Mouse (Mus musculus) natural killer cell, adult 2 months (primary cell): ENCODE data around the gene Mettl21c.
"Not testable (repeated sequence)": the region's sequence is repeated elsewhere in the genome, so short reads cannot be mapped to it uniquely, and the experiment has no call there.

Experiments used
- DNase-seq, 2 experiments: peaks; one replicate each; pipeline ENCODE4 v3.0.0; 2022; ENCODE audit warnings: low spot score in 2 of 2

The Mettl21c gene

DNA sequence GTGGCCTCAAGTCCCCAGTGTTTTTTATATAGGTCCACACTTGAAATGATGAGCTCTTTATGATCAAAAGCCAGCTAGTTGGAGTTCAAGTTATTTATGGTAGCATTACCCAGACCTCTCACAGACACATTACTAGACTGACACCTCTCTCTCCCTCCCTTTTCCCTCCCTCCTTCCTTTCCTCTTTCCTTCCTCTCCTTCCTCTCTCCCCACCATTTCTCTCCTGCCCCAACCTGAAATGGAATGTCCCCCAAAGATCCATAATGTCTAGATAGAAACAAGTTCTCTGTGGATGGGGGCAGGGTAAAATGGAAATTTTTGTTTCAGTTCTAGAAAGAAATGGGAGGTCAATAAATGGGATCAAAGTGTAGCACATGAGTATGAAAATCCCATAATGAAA is at the start of gene Mettl21c:
Mettl21c (minus strand) TSS at position 101 of the 400 bp plus-strand sequence.
- no peak for DNase-seq

DNA sequence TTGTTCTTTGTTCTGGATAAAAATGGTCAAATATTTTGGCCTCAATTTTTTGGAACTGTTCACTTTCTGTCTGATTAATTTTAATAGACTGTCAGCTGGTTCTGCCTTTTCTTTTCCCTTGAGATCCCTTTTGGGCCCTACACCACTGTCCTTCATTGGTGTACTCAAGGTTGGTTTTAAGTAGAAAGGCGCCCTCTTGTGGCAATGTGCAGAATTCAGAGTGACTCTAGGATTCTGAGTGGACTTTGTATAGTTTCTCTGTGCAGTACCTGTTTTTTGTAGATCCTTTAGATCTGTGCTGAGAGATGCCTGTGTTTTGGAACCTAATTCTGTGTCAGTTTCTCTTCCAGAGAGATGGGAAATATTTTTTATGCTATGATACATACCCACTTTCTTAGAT is 44.8 kb upstream of the Mettl21c start:
- DNase-seq, result peak; percentile 24 to 60

DNA sequence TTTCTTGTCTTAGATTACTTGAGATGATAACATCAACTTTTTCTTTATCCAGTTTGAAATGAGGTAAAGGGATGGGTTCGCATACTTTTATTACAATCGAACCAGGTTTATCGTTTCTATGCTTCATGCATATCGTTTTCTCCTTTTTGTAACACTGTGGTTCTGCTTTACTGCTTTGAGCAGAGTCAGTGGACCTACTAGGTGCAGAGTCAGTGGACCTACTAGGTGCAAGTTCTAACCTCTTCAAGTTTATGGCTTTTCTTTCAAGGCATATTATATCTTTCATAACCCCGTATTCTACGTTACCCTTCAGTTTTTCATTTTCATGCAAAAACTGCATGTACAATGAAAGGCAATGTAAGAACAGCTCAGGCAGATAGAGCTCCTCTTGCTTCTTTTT is 43.6 kb upstream of the Mettl21c start:
- no peak for DNase-seq

DNA sequence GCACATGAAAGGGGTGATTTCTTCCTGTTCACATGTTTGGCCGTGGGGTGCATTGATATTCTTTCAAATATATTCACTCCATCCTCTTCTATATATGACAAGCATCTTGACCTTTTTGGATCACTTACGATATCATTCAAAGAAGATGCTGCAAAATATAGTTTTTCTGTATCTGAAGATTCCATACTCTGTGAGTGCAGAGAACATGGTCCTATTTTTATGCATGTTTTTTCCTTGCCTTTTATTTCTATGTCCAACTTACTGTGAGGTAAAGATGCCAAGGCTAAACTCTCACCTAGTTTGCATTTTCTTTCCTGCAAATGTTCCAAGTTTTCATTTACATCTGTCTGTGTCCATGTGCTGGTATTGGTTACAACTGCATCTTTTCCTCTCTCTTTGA is 42.0 kb upstream of the Mettl21c start, which contains the start of gene Gm8251:
Gm8251 (minus strand) TSS at position 101 of the 400 bp plus-strand sequence.
- DNase-seq, result no peak

DNA sequence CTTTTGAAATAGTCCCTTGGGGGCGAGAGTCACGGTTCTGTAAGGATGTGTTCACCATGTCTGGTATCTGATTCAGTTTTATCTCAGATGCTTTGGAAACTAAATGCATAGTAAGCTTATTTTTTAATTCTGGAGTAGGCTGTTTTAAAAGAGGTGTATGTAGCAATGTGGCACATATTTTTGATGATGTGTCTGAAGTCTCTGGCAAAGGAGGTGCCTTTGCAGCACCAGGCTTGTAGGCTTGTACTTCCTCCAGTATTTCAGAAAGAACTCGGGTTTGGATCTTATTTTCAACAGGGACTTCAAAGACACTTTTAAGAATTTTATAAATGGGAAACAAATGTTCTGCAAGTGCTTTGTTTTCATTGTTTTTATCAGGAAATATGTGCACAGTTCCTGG is 38.0 kb upstream of the Mettl21c start:
- DNase-seq, result no peak

DNA sequence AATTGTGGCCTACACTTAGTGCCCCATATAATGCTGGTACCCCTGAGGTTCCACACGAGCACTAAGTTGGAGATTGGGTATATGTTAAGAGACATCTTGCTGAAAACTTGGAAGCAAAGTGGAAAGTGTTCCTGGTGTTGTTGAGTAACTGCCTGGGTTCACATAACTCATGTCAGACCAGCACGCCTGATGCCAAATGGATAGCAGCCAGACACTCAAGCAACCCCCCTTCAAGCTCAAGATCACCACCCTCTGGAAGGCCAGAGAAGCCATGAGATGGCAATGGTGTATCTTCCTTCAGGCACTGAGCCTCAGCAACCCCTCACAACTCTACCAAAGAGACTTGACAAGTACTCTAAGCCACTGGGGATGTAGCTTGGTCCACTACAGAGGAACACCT is 26.7 kb upstream of the Mettl21c start:
- DNase-seq, result no peak

DNA sequence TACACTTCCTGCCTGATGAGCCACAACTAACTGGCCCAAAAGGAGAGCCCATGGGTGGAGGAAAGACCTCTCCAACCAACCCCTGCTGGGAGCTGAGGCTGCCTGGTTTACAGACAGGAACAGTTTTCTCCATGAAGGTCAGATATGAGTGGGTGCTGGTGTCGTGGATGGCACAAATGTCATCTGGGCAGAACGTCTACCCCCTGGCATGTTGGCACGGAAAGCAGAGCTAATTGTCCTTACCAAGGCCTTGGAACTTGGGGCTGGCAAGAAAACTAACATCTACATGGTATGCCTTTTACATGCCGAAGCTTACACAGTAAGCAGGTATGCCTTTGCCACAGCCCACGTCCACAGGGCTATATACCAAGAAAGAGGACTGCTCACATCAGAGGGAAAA is 25.9 kb upstream of the Mettl21c start:
- DNase-seq, result not testable (repeated sequence)

DNA sequence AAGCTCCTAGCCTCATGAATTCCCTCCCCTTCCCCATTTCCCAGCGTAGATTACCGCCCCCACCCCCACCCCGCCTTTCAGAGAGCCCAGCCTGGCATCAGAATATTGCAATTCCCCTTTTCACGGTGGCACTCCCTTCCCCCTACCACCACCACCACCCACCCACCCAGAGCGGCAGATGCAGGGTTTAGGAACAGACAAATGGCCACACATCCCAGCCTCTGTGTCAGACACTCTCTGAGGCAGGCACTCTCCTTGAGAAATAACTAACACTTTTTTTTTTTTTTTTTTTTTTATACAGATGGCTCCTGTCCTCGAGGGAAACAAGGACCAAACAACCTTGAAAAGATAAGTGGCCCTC is 22.7 kb upstream of the Mettl21c start:
- DNase-seq, result no peak

DNA sequence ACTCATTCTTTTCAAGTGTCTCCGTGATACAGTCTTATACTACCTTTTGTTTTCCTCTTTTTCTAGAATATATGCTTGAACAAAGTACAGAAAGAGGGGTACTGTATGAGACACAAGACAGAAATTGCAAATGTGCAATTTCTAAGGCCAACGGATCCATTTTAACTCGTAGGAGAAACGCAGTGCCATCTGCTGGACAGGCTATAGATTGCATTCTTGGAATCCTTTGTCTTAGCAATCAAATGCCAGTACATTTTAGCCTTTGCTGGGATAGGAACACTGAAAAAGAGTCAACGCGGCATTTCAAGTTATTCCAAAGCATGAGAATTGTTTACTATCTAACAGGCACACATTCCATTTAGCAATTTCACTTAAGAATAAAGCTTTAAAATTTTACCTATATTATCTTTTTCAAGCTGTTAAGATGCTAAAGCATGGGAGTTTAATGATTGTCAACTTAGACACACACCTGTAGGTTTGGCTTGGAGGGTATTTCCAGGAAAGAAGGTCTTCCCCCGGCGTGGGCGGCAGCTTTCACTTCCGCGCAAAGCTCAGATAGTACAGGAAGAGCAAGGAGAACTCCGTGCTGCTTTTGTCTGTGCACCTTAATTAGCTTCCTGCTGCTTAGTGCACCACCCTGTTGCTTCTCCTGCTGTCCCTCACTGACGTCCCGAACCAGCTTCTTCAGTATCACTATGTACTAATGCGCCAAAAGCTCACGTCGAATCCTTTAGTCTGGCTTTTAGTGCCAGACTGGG is 22.1 kb upstream of the Mettl21c start:
- DNase-seq, result peak; percentile 23 to 57

DNA sequence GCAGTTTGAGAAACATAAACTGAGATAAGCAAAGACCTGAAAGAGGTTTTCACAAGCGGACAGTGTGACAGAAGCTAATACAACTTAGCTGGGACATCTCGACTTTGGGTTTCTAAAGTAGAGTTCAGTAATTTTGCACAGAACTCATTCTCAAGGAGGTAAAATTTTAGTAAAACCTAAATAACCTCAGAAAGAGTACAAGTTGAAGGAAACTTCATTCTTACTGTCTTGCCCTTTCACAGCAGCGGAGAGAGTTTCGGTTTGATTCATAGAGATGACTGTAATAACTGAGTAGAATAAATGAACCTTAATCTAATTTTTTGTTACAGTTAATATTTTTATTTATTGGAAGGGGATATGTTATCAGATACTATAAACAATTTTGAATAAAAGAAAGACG is 13.1 kb upstream of the Mettl21c start:
- DNase-seq, result no peak

DNA sequence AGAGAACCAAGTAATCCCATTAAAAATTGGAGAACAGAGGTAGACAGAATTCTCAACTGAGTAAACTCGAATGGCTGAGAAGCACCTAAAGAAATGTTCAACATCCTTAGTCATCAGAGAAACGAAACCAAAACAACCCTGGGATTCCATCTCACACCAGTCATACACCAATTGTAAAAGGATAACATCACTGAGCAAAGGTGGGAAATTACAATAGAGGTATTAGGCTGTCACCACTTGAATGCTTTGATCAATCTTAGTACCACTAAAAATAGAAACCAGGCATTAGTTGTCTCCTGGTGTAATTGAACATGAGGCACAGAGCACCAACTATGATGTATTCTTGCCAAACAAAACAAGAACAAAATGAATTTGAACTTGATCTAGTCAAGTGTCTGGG is 12.4 kb upstream of the Mettl21c start:
- no peak for DNase-seq

DNA sequence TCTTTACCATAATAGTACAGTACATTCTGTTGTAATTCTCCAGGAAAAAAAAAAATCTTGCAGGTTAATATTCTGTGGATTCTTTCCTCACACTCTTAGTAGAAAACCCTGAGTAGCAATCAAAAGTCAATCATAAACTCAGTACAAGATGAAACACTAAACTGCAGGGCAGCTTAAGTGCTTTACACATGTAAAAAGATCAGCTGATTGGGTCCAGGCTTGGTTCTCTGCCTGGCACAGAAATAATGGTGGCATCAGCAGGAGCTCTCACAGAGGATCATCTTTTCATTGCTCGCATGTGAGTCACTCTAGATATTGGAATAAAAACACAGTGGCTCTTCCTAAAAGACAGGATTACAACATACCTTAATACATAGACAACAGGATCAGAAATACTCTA is 7.8 kb upstream of the Mettl21c start:
- no peak for DNase-seq

DNA sequence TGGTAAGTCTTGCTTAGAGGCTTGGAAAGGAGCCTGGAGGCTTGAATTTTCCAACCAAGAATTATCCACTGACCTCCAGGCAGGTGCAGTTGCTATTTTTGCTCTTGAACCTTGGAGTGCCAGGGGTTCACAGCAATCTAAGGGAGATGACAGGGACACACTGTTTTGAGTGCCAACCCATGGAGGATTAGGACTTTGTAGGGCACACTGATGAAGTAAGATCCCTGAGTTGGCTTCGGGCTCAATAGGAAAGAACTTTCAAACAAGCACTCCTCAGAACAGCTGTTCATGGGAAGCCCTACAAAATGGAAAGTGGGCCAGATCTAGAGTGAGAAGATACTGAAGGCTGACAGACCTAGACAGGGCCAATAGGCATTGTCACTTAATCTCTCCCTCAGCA is 2.8 kb upstream of the Mettl21c start:
- DNase-seq, result no peak

DNA sequence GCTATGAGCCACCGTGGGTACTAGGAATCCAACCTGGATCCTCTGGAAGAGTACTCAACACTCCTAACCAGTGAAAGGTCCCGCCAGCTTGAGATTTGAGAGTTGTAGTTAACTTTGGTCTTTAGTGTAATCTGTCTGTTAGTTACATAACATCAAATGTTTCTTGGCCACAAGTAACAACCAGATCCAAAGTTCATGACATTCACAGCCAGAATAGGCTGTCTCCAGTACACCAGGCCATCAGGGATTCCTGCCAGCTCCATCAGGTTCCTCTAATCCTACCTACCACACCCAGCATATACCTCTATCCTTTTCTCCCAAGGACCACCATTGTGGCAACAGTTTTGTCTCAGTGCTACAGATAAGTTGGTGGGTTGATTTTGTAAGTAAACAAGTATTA is 4.3 kb downstream of the Mettl21c start:
- DNase-seq, result no peak

DNA sequence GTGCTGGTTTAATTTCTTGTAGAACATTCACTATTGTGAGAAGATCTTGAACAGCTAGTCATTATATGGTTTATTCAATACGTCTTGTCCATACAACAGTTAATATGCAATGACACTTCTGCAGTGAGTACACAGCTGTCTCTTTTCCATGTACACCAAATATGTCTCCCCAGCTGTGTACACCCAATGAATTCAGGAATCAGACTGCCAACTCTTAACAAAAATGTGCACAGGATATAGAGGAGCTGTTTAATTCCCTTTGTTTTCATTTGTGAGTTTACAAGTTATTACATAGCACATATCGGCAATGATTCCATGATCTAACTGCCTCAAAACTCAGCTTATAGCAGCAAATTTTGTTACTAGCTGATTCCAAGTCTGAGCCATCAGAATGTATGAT is 15.3 kb downstream of the Mettl21c start:
- DNase-seq, result no peak

DNA sequence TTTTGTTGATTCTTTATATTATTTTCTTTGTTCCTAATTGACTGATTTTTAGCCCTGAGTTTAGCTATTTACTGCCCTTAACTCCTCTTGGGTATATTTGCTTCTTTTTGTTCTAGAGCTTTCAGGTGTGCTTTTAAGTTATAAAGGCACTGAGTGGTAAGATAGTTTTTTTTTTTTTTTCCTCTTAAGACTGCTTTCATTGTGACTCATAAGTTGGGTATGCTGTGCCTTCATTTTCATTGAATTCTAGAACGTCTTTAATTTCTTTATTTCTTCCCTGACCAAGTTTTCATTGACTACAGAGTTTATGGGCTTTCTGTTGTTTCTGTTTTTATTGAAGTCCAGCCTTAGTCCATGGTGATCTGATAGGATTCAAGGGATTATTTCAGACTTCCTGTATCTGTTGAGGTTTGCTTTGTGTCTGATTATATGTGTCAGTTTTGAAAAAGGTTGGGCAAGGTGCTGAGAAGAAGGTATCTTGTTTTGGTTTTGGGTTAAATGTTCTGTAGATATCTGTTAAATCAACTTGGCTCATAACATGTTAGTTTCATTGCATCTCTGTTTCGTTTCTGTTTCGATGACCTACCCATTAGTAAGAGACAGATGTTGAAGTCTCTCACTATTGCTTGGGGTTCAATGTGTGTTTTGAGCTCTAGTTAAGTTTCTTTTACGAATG is 22.8 kb downstream of the Mettl21c start:
- no peak for DNase-seq

DNA sequence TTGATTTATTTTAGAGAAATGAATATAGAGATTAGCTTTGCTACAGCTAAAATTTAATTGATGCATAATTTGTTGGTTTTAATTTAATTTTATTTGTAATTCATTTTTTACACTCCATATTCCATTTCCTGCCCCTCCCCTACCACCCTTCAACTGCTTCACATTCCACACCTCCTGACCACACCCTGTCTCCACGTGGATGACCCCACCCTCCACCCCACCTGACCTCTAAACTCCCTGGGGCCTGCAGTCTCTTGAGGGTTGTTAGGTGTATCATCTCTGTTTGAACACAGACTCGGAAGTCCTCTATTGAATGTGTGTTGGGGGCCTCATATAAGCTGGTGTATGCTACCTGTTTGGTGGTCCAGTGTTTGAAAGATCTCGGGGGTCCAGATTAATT is 48.7 kb downstream of the Mettl21c start:
- DNase-seq, result no peak

DNA sequence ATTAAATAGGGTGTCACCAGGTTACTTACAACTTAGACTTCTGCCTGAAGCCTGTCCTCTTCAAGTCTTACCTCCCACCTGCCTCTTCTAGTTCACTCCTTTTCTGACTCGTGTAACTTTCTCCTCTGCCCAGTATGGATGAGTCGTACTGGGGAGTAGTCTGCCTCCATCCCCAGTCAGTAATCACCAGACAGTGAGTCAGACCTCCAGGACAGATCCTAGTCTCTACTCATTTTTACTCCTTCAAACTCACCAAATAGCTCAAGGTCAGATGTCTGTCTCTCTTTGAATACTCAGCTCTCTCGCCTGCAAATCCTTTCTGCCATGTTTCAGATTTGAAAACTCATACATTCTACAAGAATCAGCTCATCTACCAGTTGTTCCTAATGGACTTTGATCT is 50.5 kb downstream of the Mettl21c start:
- DNase-seq, result no peak

DNA sequence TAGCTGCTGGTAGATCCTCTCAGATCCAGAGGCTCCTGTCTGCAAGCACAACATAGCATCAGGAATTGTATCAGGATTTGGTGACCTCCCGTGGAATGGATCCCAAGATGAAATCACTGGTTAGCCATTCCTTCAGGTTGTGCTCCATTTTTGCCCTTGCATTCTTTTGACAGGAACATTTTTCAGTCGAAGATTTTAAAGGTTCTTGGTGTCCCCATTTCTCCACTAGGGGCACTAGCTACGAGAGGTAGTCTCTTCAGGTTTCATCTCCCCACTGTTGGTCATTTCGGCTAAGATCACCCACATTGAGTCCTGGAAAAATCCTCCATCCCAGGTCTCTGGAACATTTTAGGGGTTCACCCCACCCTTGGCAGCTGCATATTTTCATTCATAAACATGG is 53.1 kb downstream of the Mettl21c start:
- no peak for DNase-seq

DNA sequence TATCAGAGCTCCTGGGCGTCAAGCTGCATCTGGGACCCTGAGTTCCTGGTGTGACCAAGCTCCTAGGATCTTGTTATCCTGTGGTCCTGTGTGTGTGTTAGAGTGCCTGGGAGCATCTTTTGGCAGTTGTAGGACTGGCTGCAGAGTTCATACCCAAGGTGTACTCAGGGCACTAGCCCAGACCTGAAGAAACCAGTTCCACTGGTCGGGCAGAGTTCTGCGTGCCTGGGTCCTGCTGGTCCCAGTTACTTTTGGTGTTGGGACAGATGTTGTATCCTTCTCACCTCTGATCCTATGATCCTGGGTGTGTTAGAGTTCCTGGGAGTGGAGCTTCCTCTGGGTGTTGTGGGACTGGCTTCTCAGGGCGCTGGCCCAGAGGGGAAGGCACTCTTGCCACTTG is 55.5 kb downstream of the Mettl21c start:
- no peak for DNase-seq
